Mouse (Mus musculus) forebrain, postnatal 0 days (tissue): ENCODE data around the gene Kdm2a. TPM values are rescaled to one million over a fixed set of nuclear protein-coding genes. Genes with fewer than 3 reads are reported as not detected.

ENCODE experiments used
- ATAC-seq: fragments of 200-750 bp; cut with Nextera tagmentation; 2 replicates; pipeline ENCODE4 v1.8.0; 2017; ENCODE audit warnings: mild to moderate bottlenecking, moderate library complexity
- DNase-seq: peaks from one replicate; pipeline ENCODE4 v3.0.0-alpha.2; 2015
- H3K27ac ChIP-seq: fragments of 300-500 bp; sonication (generic); 2 replicates; pipeline ENCODE4 v1.5.1; 2014; ENCODE audit warnings: low read depth, mild to moderate bottlenecking, antibody characterized with exemption, low read length, moderate library complexity, mixed read lengths
- H3K27me3 ChIP-seq: fragments of 300-500 bp; sonication (generic); 2 replicates; pipeline ENCODE4 v1.6.1; 2014; ENCODE audit warnings: mild to moderate bottlenecking, low read length, mixed read lengths; ENCODE audit not compliant: insufficient read depth
- H3K36me3 ChIP-seq: fragments of 300-500 bp; sonication (generic); 2 replicates; pipeline ENCODE4 v1.6.1; 2014; ENCODE audit warnings: mild to moderate bottlenecking, moderate library complexity; ENCODE audit not compliant: insufficient read depth
- H3K4me1 ChIP-seq: fragments of 300-500 bp; sonication (generic); 2 replicates; pipeline ENCODE4 v1.6.1; 2014; ENCODE audit warnings: antibody characterized with exemption; ENCODE audit not compliant: insufficient read depth
- H3K4me2 ChIP-seq: fragments of 300-500 bp; sonication (generic); 2 replicates; pipeline ENCODE4 v1.6.1; 2014; ENCODE audit warnings: low read depth, mild to moderate bottlenecking, moderate library complexity
- H3K4me3 ChIP-seq: fragments of 300-500 bp; sonication (generic); 2 replicates; pipeline ENCODE4 v1.5.1; 2014; ENCODE audit warnings: low read depth, low read length, mixed read lengths
- H3K9ac ChIP-seq: fragments of 300-500 bp; sonication (generic); 2 replicates; pipeline ENCODE4 v1.6.1; 2014; ENCODE audit warnings: mild to moderate bottlenecking
- H3K9me3 ChIP-seq: fragments of 300-500 bp; sonication (generic); 2 replicates; pipeline ENCODE4 v1.6.1; 2016; ENCODE audit warnings: low read length
- CTCF ChIP-seq: sonication (generic); IDR thresholded peaks from 2 replicates; pipeline ENCODE4 v1.5.1; 2016; ENCODE audit warnings: antibody characterized with exemption, control low read depth, low read depth
- WGBS: fragments of 180-500 bp; shearing (Covaris S2); extraction: QIAGEN DNeasy Blood & Tissue Kit; methylation state at CpG from one replicate; pipeline ENCODE4 v1.1.7; 2014; 5-methylcytosine and 5-hydroxymethylcytosine counted together
- polyA plus RNA-seq: library from polyadenylated mRNA; unstranded; fragments of >200 nt; fragmentation: Nextera tagmentation; extraction: Ambion mirVana; gene quantifications from 2 replicates; pipeline ENCODE4 v1.2.1, GENCODE M21; 2015
- total RNA-seq: library from RNA; depleted of rRNA; stranded (reverse); fragments of >200 nt; gene quantifications from 2 replicates; pipeline ENCODE4 v1.2.3, GENCODE M21; 2014

Gene Kdm2a
- total and polyA plus RNA-seq, 2 experiments from 2014 or later: 19.5 to 71.7 TPM

- no peak overlapping the region for H3K4me3 ChIP-seq
- no peaks in the 10 kb centered on the region for H3K9me3 ChIP-seq
- H3K4me2 ChIP-seq: no peak overlapping the region
- ATAC-seq: no peak
- H3K9ac ChIP-seq: no peak overlapping the region
- H3K27me3 ChIP-seq: no peaks in the 10 kb centered on the region
- TF ChIP-seq CTCF: peak; percentile 62
- H3K27ac ChIP-seq: no peak overlapping the region
- H3K36me3 ChIP-seq: no peaks in the 10 kb centered on the region
- 0% methylated on average over 1 of the region's 1 CpGs for WGBS
- no peaks in the 10 kb centered on the region for H3K4me1 ChIP-seq
- DNase-seq: peak; percentile 29
These were observed 19.1 kb upstream of the Kdm2a start for GRCm38 (mm10) chr19:4417183-4417582.

- DNase-seq: no peak
- Histone ChIP-seq H3K4me1 (no peaks in the 10 kb centered on the region), H3K9ac (no peak overlapping the region), H3K4me3 (no peak overlapping the region), H3K27ac (no peak overlapping the region), H3K9me3 (no peaks in the 10 kb centered on the region), H3K27me3 (no peaks in the 10 kb centered on the region), H3K36me3 (no peaks in the 10 kb centered on the region), H3K4me2 (no peak overlapping the region)
- ATAC-seq: no peak
- no peak for TF ChIP-seq CTCF
- 79% methylated on average over 1 of the region's 1 CpGs for WGBS
These were observed 16.5 kb upstream of the Kdm2a start for GRCm38 (mm10) chr19:4414631-4415030.

GRCm38 (mm10) chr19:4409062-4409461 is 11.0 kb upstream of the Kdm2a start:
- no peak for DNase-seq
- no peak overlapping the region for H3K9ac ChIP-seq
- H3K4me3 ChIP-seq: no peak overlapping the region
- H3K9me3 ChIP-seq: no peaks in the 10 kb centered on the region
- H3K36me3 ChIP-seq: no peaks in the 10 kb centered on the region
- 66% methylated on average over 2 of the region's 2 CpGs for WGBS
- H3K4me2 ChIP-seq: no peak overlapping the region
- H3K27me3 ChIP-seq: no peaks in the 10 kb centered on the region
- H3K27ac ChIP-seq: no peak overlapping the region
- TF ChIP-seq CTCF: no peak
- H3K4me1 ChIP-seq: no peaks in the 10 kb centered on the region
- no peak for ATAC-seq

- Histone ChIP-seq H3K36me3 (no peaks in the 10 kb centered on the region), H3K9ac (no peak overlapping the region), H3K4me3 (no peak overlapping the region), H3K4me1 (no peaks in the 10 kb centered on the region), H3K9me3 (no peaks in the 10 kb centered on the region), H3K27ac (no peak overlapping the region), H3K27me3 (no peaks in the 10 kb centered on the region), H3K4me2 (no peak overlapping the region)
- WGBS: 92% methylated on average over 2 of the region's 2 CpGs
- no peak for TF ChIP-seq CTCF
- DNase-seq: no peak
- ATAC-seq: no peak
These were observed 6.8 kb upstream of the Kdm2a start for GRCm38 (mm10) chr19:4404840-4405239.

- WGBS: 71% methylated on average over 4 of the region's 4 CpGs
- Histone ChIP-seq H3K27ac (no peak overlapping the region), H3K4me2 (0 out of 2 replicates have a peak overlapping the region, but pooled peaks have one; percentile 98), H3K27me3 (no peaks in the 10 kb centered on the region), H3K36me3 (no peaks in the 10 kb centered on the region), H3K9me3 (no peaks in the 10 kb centered on the region), H3K4me3 (no peak overlapping the region), H3K9ac (no peak overlapping the region), H3K4me1 (no peaks in the 10 kb centered on the region)
- ATAC-seq (no peak), DNase-seq (no peak)
- no peak for TF ChIP-seq CTCF
These were observed 874 bp upstream of the Kdm2a start for GRCm38 (mm10) chr19:4398959-4399358.

- peak overlapping the region; percentile 86; the same call in 1 of the 2 replicates for H3K9ac ChIP-seq
- DNase-seq (no peak), ATAC-seq (no peak)
- H3K4me2 ChIP-seq: peak overlapping the region; percentile 98
- no peaks in the 10 kb centered on the region for H3K27me3 ChIP-seq
- no peaks in the 10 kb centered on the region for H3K9me3 ChIP-seq
- H3K4me3 ChIP-seq: peak overlapping the region; percentile 100
- no peaks in the 10 kb centered on the region for H3K36me3 ChIP-seq
- H3K4me1 ChIP-seq: peaks cover 2% of the 10 kb centered on the region; the same call in 1 of the 2 replicates
- H3K27ac ChIP-seq: no peak overlapping the region
- WGBS: 33% methylated on average over 8 of the region's 8 CpGs
- no peak for TF ChIP-seq CTCF
These were observed 504 bp upstream of the Kdm2a start for GRCm38 (mm10) chr19:4398630-4398948.

GRCm38 (mm10) chr19:4396998-4397797 is 887 bp downstream of the Kdm2a start:
- 3% methylated on average over 49 of the region's 90 CpGs for WGBS
- no peaks in the 10 kb centered on the region for H3K27me3 ChIP-seq
- peak overlapping the region; percentile 97 for H3K9ac ChIP-seq
- ATAC-seq (peak; percentile 92), DNase-seq (peak; percentile 99)
- peaks cover 5% of the 10 kb centered on the region; the same call in 1 of the 2 replicates for H3K4me1 ChIP-seq
- peak overlapping the region; percentile 98 for H3K4me2 ChIP-seq
- TF ChIP-seq CTCF: no peak
- H3K9me3 ChIP-seq: no peaks in the 10 kb centered on the region
- H3K4me3 ChIP-seq: peak overlapping the region; percentile 100
- H3K36me3 ChIP-seq: no peaks in the 10 kb centered on the region
- peak overlapping the region; percentile 97 for H3K27ac ChIP-seq
